Mouse (Mus musculus): ENCODE measurements around the gene Def8. TPM values are rescaled to one million over a fixed set of nuclear protein-coding genes. Genes with fewer than 3 reads are reported as not detected.
"Not testable (repeated sequence)": the region's sequence is repeated elsewhere in the genome, so short reads cannot be mapped to it uniquely, and the experiment has no call there.

The Def8 gene
- total RNA-seq, 2 experiments from 2014 or later: 33.6 to 47.5 TPM

- no peak for ATAC-seq (replicated peaks; ENCODE audit: poor library complexity)
These were observed 8.5 kb downstream of the Def8 start for GRCm38 (mm10) chr8:123431616-123432365.

- no peak for ATAC-seq (replicated peaks; ENCODE audit: poor library complexity)
These were observed 9.1 kb downstream of the Def8 start for GRCm38 (mm10) chr8:123432381-123432780.

GRCm38 (mm10) chr8:123433241-123433974, 10.1 kb downstream of the Def8 start:
- ATAC-seq (replicated peaks; ENCODE audit: poor library complexity): not testable (repeated sequence)

GRCm38 (mm10) chr8:123441788-123442187, 18.5 kb downstream of the Def8 start:
- no peak for ATAC-seq (replicated peaks; ENCODE audit: poor library complexity)

- no peak for ATAC-seq (replicated peaks; ENCODE audit: poor library complexity)
These were observed 19.0 kb downstream of the Def8 start for GRCm38 (mm10) chr8:123442351-123442750.

- ATAC-seq (replicated peaks; ENCODE audit: poor library complexity): peak; percentile 91
These were observed 19.7 kb downstream of the Def8 start for GRCm38 (mm10) chr8:123442871-123443575.

- ATAC-seq (replicated peaks; ENCODE audit: poor library complexity): peak; percentile 4
These were observed 20.2 kb downstream of the Def8 start for GRCm38 (mm10) chr8:123443576-123443921.

- peak; percentile 50 for ATAC-seq (replicated peaks; ENCODE audit: poor library complexity)
These were observed 20.8 kb downstream of the Def8 start for GRCm38 (mm10) chr8:123444131-123444530.

- no peak for ATAC-seq (replicated peaks; ENCODE audit: poor library complexity)
These were observed 22.7 kb downstream of the Def8 start for GRCm38 (mm10) chr8:123445981-123446380.

GRCm38 (mm10) chr8:123446799-123447198, 23.5 kb downstream of the Def8 start:
- ATAC-seq (replicated peaks; ENCODE audit: poor library complexity): no peak

- ATAC-seq (replicated peaks; ENCODE audit: poor library complexity): peak; percentile 64
These were observed 27.5 kb downstream of the Def8 start for GRCm38 (mm10) chr8:123450783-123451182.

GRCm38 (mm10) chr8:123451747-123452146, 28.4 kb downstream of the Def8 start:
- not testable (repeated sequence) for ATAC-seq (replicated peaks; ENCODE audit: poor library complexity)

- peak; percentile 63 for ATAC-seq (replicated peaks; ENCODE audit: poor library complexity)
These were observed 28.8 kb downstream of the Def8 start for GRCm38 (mm10) chr8:123452149-123452548.

- peak; percentile 17; the same call in 1 of the 2 replicates for ATAC-seq (replicated peaks; ENCODE audit: poor library complexity)
These were observed 30.0 kb downstream of the Def8 start for GRCm38 (mm10) chr8:123453291-123453690.

GRCm38 (mm10) chr8:123453951-123454350, 30.6 kb downstream of the Def8 start:
- ATAC-seq (replicated peaks; ENCODE audit: poor library complexity): no peak

- peak; percentile 63 for ATAC-seq (replicated peaks; ENCODE audit: poor library complexity)
These were observed 31.2 kb downstream of the Def8 start for GRCm38 (mm10) chr8:123454559-123454958.

GRCm38 (mm10) chr8:123463651-123464050, 40.3 kb downstream of the Def8 start:
- ATAC-seq (replicated peaks; ENCODE audit: poor library complexity): no peak

GRCm38 (mm10) chr8:123467476-123467875, 44.1 kb downstream of the Def8 start:
- 0 out of 2 replicates have a peak, but pooled peaks have one; percentile 14 for ATAC-seq (replicated peaks; ENCODE audit: poor library complexity)

GRCm38 (mm10) chr8:123472991-123473390, 49.7 kb downstream of the Def8 start:
- ATAC-seq (replicated peaks; ENCODE audit: poor library complexity): not testable (repeated sequence)

- ATAC-seq (replicated peaks; ENCODE audit: poor library complexity): not testable (repeated sequence)
These were observed 51.2 kb downstream of the Def8 start for GRCm38 (mm10) chr8:123474549-123474948.
